Mouse (Mus musculus) liver, embryonic 13.5 days (tissue): Measurements from ENCODE around the gene 4930447C04Rik. TPM values are rescaled to one million over a fixed set of nuclear protein-coding genes. Genes with fewer than 3 reads are reported as not detected.

Source experiments
- ATAC-seq: fragments of 200-750 bp; cut with Nextera tagmentation; 2 replicates; pipeline ENCODE4 v1.8.0; 2017; ENCODE audit warnings: low read depth, mild to moderate bottlenecking, moderate number of reproducible peaks, moderate library complexity
- DNase-seq: peaks from one replicate; pipeline ENCODE4 v3.0.0; 2022
- H3K27ac ChIP-seq: fragments of 300-500 bp; sonication (generic); 2 replicates; pipeline ENCODE4 v1.5.1; 2015; ENCODE audit warnings: moderate library complexity, mild to moderate bottlenecking, inconsistent platforms
- H3K27me3 ChIP-seq: fragments of 300-500 bp; sonication (generic); 2 replicates; pipeline ENCODE4 v1.6.1; 2015; ENCODE audit warnings: mild to moderate bottlenecking, inconsistent platforms
- H3K36me3 ChIP-seq: fragments of 300-500 bp; sonication (generic); 2 replicates; pipeline ENCODE4 v1.6.1; 2015; ENCODE audit warnings: mild to moderate bottlenecking, inconsistent platforms
- H3K4me1 ChIP-seq: fragments of 300-500 bp; sonication (generic); replicated peaks from 2 replicates; pipeline ENCODE4 v1.6.1; 2015; ENCODE audit warnings: inconsistent platforms
- H3K4me2 ChIP-seq: fragments of 300-500 bp; sonication (generic); 2 replicates; pipeline ENCODE4 v1.6.1; 2015; ENCODE audit warnings: inconsistent platforms, mild to moderate bottlenecking, moderate library complexity
- H3K4me3 ChIP-seq: fragments of 300-500 bp; sonication (generic); replicated peaks from 2 replicates; pipeline ENCODE4 v1.5.1; 2015; ENCODE audit warnings: mild to moderate bottlenecking, inconsistent platforms
- H3K9ac ChIP-seq: fragments of 300-500 bp; sonication (generic); 2 replicates; pipeline ENCODE4 v1.6.1; 2015; ENCODE audit warnings: mild to moderate bottlenecking, inconsistent platforms
- H3K9me3 ChIP-seq: fragments of 300-500 bp; sonication (generic); replicated peaks from 2 replicates; pipeline ENCODE4 v1.6.1; 2016; ENCODE audit warnings: inconsistent platforms
- WGBS: fragments of 180-500 bp; shearing (Covaris S2); methylation state at CpG from one replicate; pipeline ENCODE4 v1.1.7; 2015; ENCODE audit not compliant: insufficient replicate concordance; 5-methylcytosine and 5-hydroxymethylcytosine counted together
- polyA plus RNA-seq: library from polyadenylated mRNA; unstranded; fragments of >200 nt; fragmentation: Nextera tagmentation; extraction: Ambion mirVana; gene quantifications from 2 replicates; pipeline ENCODE4 v1.2.1, GENCODE M21; 2015

Gene 4930447C04Rik
- polyA plus RNA-seq, 1 experiment from 2014 or later: 0.56 TPM

DNA sequence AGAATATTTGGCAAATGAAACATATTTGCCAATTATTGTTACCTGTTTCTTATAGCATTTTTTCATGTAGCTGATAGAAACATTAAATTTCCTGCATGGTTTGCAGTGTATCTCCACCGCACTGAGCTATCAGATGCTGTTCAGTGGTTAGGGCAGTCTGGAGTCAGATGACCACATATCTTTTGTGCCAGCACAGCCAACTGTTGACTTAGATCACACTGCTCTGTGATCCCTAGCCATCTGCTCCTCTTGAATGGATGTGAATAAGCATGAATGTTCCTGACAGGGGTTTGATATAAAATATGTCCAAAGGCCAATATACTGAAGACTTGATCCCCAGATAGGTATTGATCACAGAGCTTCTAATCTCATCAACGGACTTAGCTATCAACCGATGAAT is 17.9 kb upstream of the 4930447C04Rik start:
- no peak for ATAC-seq
- no peak overlapping the region for H3K9ac ChIP-seq
- no peak overlapping the region for H3K4me3 ChIP-seq
- no peaks in the 10 kb centered on the region for H3K4me1 ChIP-seq
- H3K9me3 ChIP-seq: no peaks in the 10 kb centered on the region
- 80% methylated on average over 3 of the region's 3 CpGs for WGBS
- H3K36me3 ChIP-seq: no peaks in the 10 kb centered on the region
- no peak overlapping the region for H3K27ac ChIP-seq
- no peak for DNase-seq
- H3K27me3 ChIP-seq: peaks cover 12% of the 10 kb centered on the region
- H3K4me2 ChIP-seq: no peak overlapping the region

DNA sequence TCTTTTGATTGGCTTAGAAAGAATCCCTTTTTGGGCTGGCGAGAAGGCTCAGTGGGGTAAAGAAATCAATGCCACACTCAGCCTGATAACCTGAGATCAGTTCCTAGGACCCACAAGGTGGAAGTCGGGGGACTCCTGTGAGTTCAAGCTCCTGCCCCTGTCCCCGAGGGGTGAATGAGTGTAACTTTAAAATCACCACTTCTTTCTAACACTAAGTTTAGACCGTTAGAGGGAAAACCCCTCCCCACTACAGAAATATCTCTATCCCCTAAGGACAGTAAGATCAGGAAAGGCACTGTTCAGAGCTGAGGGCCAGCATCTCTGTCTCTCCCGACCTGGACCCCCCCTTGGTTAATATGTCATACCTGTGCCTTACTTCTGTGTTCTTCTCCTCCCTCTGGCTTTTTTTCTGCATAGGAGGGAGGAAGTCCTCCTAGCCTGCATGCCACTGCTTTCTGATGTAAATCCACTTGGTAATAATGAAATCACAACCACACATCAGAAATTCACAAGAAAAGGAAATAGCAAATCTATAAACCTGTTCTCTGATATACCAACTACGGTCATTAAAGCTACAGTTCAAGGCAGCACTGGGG is 17.4 kb upstream of the 4930447C04Rik start:
- Histone ChIP-seq H3K36me3 (no peaks in the 10 kb centered on the region), H3K4me3 (no peak overlapping the region)

GRCm38 (mm10) chr12:72954906-72955305 is 14.3 kb upstream of the 4930447C04Rik start:
- H3K4me3 ChIP-seq: no peak overlapping the region
- no peak overlapping the region for H3K4me2 ChIP-seq
- H3K27me3 ChIP-seq: peaks cover 22% of the 10 kb centered on the region
- no peak overlapping the region for H3K9ac ChIP-seq
- WGBS: 31% methylated on average over 4 of the region's 4 CpGs
- DNase-seq (no peak), ATAC-seq (no peak)
- H3K27ac ChIP-seq: no peak overlapping the region
- no peaks in the 10 kb centered on the region for H3K36me3 ChIP-seq
- no peaks in the 10 kb centered on the region for H3K9me3 ChIP-seq
- no peaks in the 10 kb centered on the region for H3K4me1 ChIP-seq

More for the DNA sequence above, 17.4 kb upstream of the 4930447C04Rik start:
- ATAC-seq (no peak), DNase-seq (no peak)
- WGBS: 52% methylated on average over 6 of the region's 6 CpGs
- no peak overlapping the region for H3K27ac ChIP-seq
- no peak overlapping the region for H3K4me2 ChIP-seq
- H3K4me1 ChIP-seq: no peaks in the 10 kb centered on the region
- H3K9ac ChIP-seq: no peak overlapping the region
- no peaks in the 10 kb centered on the region for H3K9me3 ChIP-seq
- peaks cover 12% of the 10 kb centered on the region for H3K27me3 ChIP-seq

- peaks cover 32% of the 10 kb centered on the region for H3K27me3 ChIP-seq
- ATAC-seq: no peak
- no peak overlapping the region for H3K27ac ChIP-seq
- H3K36me3 ChIP-seq: no peaks in the 10 kb centered on the region
- H3K4me2 ChIP-seq: no peak overlapping the region
- no peak overlapping the region for H3K9ac ChIP-seq
- H3K4me1 ChIP-seq: no peaks in the 10 kb centered on the region
- DNase-seq: no peak
- WGBS: 76% methylated on average over 5 of the region's 5 CpGs
- no peaks in the 10 kb centered on the region for H3K9me3 ChIP-seq
- H3K4me3 ChIP-seq: no peak overlapping the region
Measured at GRCm38 (mm10) chr12:72953858-72954257, 13.3 kb upstream of the 4930447C04Rik start.

DNA sequence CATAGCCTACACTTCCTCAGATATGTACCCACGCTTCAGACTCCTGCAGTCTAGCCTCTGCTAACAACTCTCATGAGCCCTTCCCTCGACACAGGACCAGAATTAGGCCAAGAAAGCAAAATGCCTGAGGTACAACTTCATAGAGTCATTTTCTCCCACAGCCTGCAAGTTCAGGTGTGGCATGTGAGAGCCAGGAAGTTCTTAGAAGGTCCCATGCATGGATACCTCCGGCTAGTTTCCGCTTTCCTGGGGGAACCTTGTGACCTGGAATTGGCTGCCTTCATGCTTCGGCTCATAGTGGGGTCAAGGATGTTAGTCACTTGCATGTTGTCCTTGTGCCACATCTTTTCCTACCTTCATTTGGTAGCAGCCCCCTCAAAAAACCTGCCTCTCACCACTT is 12.5 kb upstream of the 4930447C04Rik start:
- no peak overlapping the region for H3K4me2 ChIP-seq
- no peaks in the 10 kb centered on the region for H3K9me3 ChIP-seq
- H3K27me3 ChIP-seq: peaks cover 37% of the 10 kb centered on the region
- no peaks in the 10 kb centered on the region for H3K4me1 ChIP-seq
- ATAC-seq (no peak), DNase-seq (no peak)
- no peaks in the 10 kb centered on the region for H3K36me3 ChIP-seq
- no peak overlapping the region for H3K27ac ChIP-seq
- H3K4me3 ChIP-seq: no peak overlapping the region
- WGBS: 64% methylated on average over 5 of the region's 5 CpGs
- no peak overlapping the region for H3K9ac ChIP-seq

DNA sequence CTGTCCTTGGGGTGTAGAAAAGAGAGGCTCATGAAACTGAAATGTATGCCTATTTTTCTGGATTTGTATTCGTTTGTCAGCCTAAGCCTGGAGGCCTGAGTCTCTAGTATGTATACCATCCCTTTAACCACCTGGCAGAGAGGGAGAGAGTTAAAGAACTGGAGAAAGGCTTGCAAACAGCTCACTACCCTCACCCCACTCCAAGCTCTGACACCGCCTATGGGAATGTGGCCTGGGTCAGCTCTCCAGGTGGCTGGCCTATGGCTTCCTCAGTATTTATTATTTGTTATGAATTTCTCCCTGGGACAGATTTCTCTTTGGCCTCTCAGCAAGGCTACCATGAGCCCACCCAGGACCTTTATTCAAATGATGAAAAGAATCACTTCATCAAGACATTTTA is 6.8 kb upstream of the 4930447C04Rik start:
- H3K4me3 ChIP-seq: no peak overlapping the region
- H3K9ac ChIP-seq: no peak overlapping the region
- no peak overlapping the region for H3K27ac ChIP-seq
- no peaks in the 10 kb centered on the region; the same call in 1 of the 2 replicates for H3K4me1 ChIP-seq
- H3K9me3 ChIP-seq: no peaks in the 10 kb centered on the region
- WGBS: 25% methylated on average over 2 of the region's 2 CpGs
- DNase-seq (no peak), ATAC-seq (no peak)
- no peak overlapping the region for H3K4me2 ChIP-seq
- H3K36me3 ChIP-seq: no peaks in the 10 kb centered on the region
- peaks cover 82% of the 10 kb centered on the region for H3K27me3 ChIP-seq

DNA sequence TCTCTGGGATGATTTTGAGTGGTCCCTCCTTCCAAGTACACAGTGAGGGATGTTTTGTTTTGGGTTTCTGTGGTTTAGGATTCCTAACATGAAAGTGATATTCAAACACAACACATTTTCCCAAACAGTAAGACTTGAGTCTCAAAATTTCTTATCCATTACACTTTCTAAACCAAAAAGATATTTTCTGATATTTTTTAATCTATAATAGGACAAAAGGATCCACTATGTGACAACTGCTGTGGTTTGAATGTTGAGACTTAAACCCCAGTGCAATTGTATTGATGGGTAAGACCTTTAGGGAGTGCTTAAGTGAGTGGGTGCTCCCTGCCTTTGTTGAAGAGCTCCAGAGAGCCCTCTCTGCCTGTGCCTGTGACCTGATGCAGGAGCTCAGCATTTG is 6.2 kb upstream of the 4930447C04Rik start:
- H3K4me2 ChIP-seq: no peak overlapping the region
- no peak for ATAC-seq
- H3K27ac ChIP-seq: no peak overlapping the region
- no peaks in the 10 kb centered on the region for H3K36me3 ChIP-seq
- H3K9ac ChIP-seq: no peak overlapping the region
- no peaks in the 10 kb centered on the region; the same call in 1 of the 2 replicates for H3K4me1 ChIP-seq
- peaks cover 87% of the 10 kb centered on the region for H3K27me3 ChIP-seq
- H3K9me3 ChIP-seq: no peaks in the 10 kb centered on the region
- H3K4me3 ChIP-seq: no peak overlapping the region
- DNase-seq: no peak

DNA sequence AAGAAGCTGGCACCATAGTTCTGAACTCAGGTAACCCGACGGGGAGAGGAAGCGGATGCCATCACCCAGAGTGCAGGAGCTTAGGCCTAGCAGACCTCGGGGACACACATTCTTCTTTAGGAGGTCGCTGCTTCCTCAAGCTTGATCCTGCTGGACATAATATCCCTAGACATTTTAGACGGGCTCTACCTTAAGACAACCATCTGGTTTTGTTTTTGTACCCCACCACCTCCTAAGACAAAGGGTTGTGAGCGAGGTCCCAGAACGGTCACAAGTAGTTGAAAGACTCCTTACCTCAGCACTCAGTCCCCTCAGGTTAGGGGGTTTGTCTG is 5.5 kb upstream of the 4930447C04Rik start:
- Histone ChIP-seq H3K36me3 (no peaks in the 10 kb centered on the region), H3K9ac (no peak overlapping the region), H3K9me3 (no peaks in the 10 kb centered on the region), H3K4me1 (no peaks in the 10 kb centered on the region; the same call in 1 of the 2 replicates), H3K4me3 (peak overlapping the region; percentile 41; the same call in 1 of the 2 replicates), H3K27ac (no peak overlapping the region), H3K4me2 (peak overlapping the region; percentile 53; the same call in 1 of the 2 replicates), H3K27me3 (peaks cover 90% of the 10 kb centered on the region)
- DNase-seq: no peak
- no peak for ATAC-seq
- 10% methylated on average over 8 of the region's 8 CpGs for WGBS

GRCm38 (mm10) chr12:72945301-72946063 is 4.9 kb upstream of the 4930447C04Rik start:
- 1% methylated on average over 87 of the region's 89 CpGs for WGBS
- Histone ChIP-seq H3K9me3 (no peaks in the 10 kb centered on the region), H3K4me2 (peak overlapping the region; percentile 53), H3K36me3 (no peaks in the 10 kb centered on the region), H3K4me3 (peak overlapping the region; percentile 41), H3K27ac (no peak overlapping the region), H3K9ac (no peak overlapping the region), H3K27me3 (peaks cover 95% of the 10 kb centered on the region), H3K4me1 (no peaks in the 10 kb centered on the region; the same call in 1 of the 2 replicates)
- DNase-seq: no peak
- no peak for ATAC-seq

GRCm38 (mm10) chr12:72944411-72945225 is 4.0 kb upstream of the 4930447C04Rik start:
- H3K4me3 ChIP-seq: peak overlapping the region; percentile 41; the same call in 1 of the 2 replicates
- no peaks in the 10 kb centered on the region for H3K36me3 ChIP-seq
- WGBS: 2% methylated on average over 24 of the region's 24 CpGs
- no peak for DNase-seq
- H3K4me1 ChIP-seq: peaks cover 4% of the 10 kb centered on the region
- H3K9ac ChIP-seq: no peak overlapping the region
- no peak overlapping the region for H3K27ac ChIP-seq
- H3K4me2 ChIP-seq: peak overlapping the region; percentile 53
- no peak for ATAC-seq
- H3K9me3 ChIP-seq: no peaks in the 10 kb centered on the region
- peaks cover 97% of the 10 kb centered on the region for H3K27me3 ChIP-seq

DNA sequence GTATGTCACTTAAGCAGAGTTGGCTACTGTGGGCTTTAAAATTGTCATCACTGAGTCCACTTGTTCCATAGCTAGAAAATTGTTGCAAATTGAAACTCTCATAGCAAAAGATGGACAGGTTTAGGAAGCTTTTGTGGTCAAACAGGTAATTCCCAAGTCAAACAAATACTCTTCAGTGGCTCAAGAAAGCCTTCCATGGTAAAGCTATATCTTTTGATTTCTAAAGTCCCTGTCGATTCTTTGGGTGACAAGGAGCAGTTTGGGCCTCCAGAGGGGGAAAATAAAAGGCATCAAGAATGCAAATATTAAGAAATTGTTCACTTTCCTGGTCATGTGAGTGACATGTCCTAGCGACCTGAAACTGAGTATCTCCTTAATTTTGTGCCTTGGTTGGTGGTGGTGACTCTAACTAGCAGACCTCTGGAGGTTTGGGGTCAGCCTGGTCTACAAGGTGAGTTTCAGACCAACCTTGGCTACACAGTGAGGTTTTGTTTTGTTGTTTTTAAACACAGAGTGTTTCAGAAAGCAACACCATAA is 3.1 kb upstream of the 4930447C04Rik start:
- DNase-seq (no peak), ATAC-seq (no peak)
- Histone ChIP-seq H3K9me3 (no peaks in the 10 kb centered on the region), H3K4me1 (peaks cover 4% of the 10 kb centered on the region), H3K27me3 (peaks cover 99% of the 10 kb centered on the region), H3K36me3 (no peaks in the 10 kb centered on the region), H3K4me3 (no peak overlapping the region), H3K4me2 (no peak overlapping the region), H3K27ac (no peak overlapping the region), H3K9ac (no peak overlapping the region)
- WGBS: 16% methylated on average over 2 of the region's 2 CpGs
